Mouse (Mus musculus): ENCODE results near the gene Hoxd11. TPM values are rescaled to one million over a fixed set of nuclear protein-coding genes. Genes with fewer than 3 reads are reported as not detected.
A peak's percentile ranks its signal among the peaks of the same experiment; 100 is the strongest.

The Hoxd11 gene
- total RNA-seq, 2 experiments from 2014 or later: not detected

GRCm38 (mm10) chr2:74714156-74714789 lies 34.9 kb downstream of the Hoxd11 start:
- TF ChIP-seq CTCF (conservative IDR thresholded peaks at IDR 0.05): no peak
- no peak for DNase-seq (ENCODE audit: low spot score in 2 of 2)
- H3K27ac ChIP-seq: no peak overlapping the region
- H3K4me3 ChIP-seq: no peak overlapping the region

- Histone ChIP-seq H3K4me3 (no peak overlapping the region), H3K27ac (no peak overlapping the region)
- TF ChIP-seq CTCF (conservative IDR thresholded peaks at IDR 0.05): no peak
- no peak for DNase-seq (ENCODE audit: low spot score in 2 of 2)
Observed at GRCm38 (mm10) chr2:74714881-74715280, 35.5 kb downstream of the Hoxd11 start.

GRCm38 (mm10) chr2:74715504-74716241 lies 36.3 kb downstream of the Hoxd11 start:
- DNase-seq (ENCODE audit: low spot score in 2 of 2): peak; percentile 54 to 80
- peak overlapping the region; percentile 23; the same call in 1 of the 2 replicates for H3K4me3 ChIP-seq
- TF ChIP-seq CTCF (conservative IDR thresholded peaks at IDR 0.05): peak; percentile 89
- H3K27ac ChIP-seq: no peak overlapping the region

GRCm38 (mm10) chr2:74720384-74720783 lies 41.0 kb downstream of the Hoxd11 start:
- no peak overlapping the region for H3K27ac ChIP-seq
- DNase-seq (ENCODE audit: low spot score in 2 of 2): no peak
- H3K4me3 ChIP-seq: no peak overlapping the region
- TF ChIP-seq CTCF (conservative IDR thresholded peaks at IDR 0.05): no peak

- no peak for TF ChIP-seq CTCF (conservative IDR thresholded peaks at IDR 0.05)
- DNase-seq (ENCODE audit: low spot score in 2 of 2): no peak
- Histone ChIP-seq H3K4me3 (no peak overlapping the region), H3K27ac (no peak overlapping the region)
Observed at GRCm38 (mm10) chr2:74720955-74721491, 41.7 kb downstream of the Hoxd11 start.

- H3K4me3 ChIP-seq: no peak overlapping the region
- H3K27ac ChIP-seq: no peak overlapping the region
- DNase-seq (ENCODE audit: low spot score in 2 of 2): no peak
- TF ChIP-seq CTCF (conservative IDR thresholded peaks at IDR 0.05): no peak
Observed at GRCm38 (mm10) chr2:74721882-74722281, 42.5 kb downstream of the Hoxd11 start.

- Histone ChIP-seq H3K4me3 (no peak overlapping the region), H3K27ac (no peak overlapping the region)
- TF ChIP-seq CTCF (conservative IDR thresholded peaks at IDR 0.05): no peak
- DNase-seq (ENCODE audit: low spot score in 2 of 2): no peak
Observed at GRCm38 (mm10) chr2:74722949-74723348, 43.6 kb downstream of the Hoxd11 start.

GRCm38 (mm10) chr2:74724244-74725015 lies 45.1 kb downstream of the Hoxd11 start:
- DNase-seq (ENCODE audit: low spot score in 2 of 2): no peak
- H3K27ac ChIP-seq: no peak overlapping the region
- no peak for TF ChIP-seq CTCF (conservative IDR thresholded peaks at IDR 0.05)
- no peak overlapping the region for H3K4me3 ChIP-seq

- no peak for TF ChIP-seq CTCF (conservative IDR thresholded peaks at IDR 0.05)
- H3K27ac ChIP-seq: no peak overlapping the region
- no peak for DNase-seq (ENCODE audit: low spot score in 2 of 2)
- H3K4me3 ChIP-seq: no peak overlapping the region
Observed at GRCm38 (mm10) chr2:74725171-74725570, 45.8 kb downstream of the Hoxd11 start.

- Histone ChIP-seq H3K27ac (no peak within 1 kb of the TSS), H3K4me3 (no peak within 1 kb of the TSS)
- no peak for TF ChIP-seq CTCF (conservative IDR thresholded peaks at IDR 0.05)
- DNase-seq (ENCODE audit: low spot score in 2 of 2): no peak
Observed at GRCm38 (mm10) chr2:74726551-74726950, 47.2 kb downstream of the Hoxd11 start, which contains the start of gene Gm28230. Gene Gm28230 (plus strand): TSS chr2:74726728.

- no peak overlapping the region for H3K27ac ChIP-seq
- TF ChIP-seq CTCF (conservative IDR thresholded peaks at IDR 0.05): no peak
- H3K4me3 ChIP-seq: no peak overlapping the region
- no peak for DNase-seq (ENCODE audit: low spot score in 2 of 2)
Observed at GRCm38 (mm10) chr2:74726973-74727639, 47.7 kb downstream of the Hoxd11 start.

- no peak for TF ChIP-seq CTCF (conservative IDR thresholded peaks at IDR 0.05)
- DNase-seq (ENCODE audit: low spot score in 2 of 2): no peak
- Histone ChIP-seq H3K27ac (no peak overlapping the region), H3K4me3 (no peak overlapping the region)
Observed at GRCm38 (mm10) chr2:74727640-74728302, 48.4 kb downstream of the Hoxd11 start.

Data from layer of hippocampus, adult 2 months (tissue).